Mouse (Mus musculus) testis, postnatal 14 days (tissue): ENCODE measurements around the gene Cdh23.
A peak's percentile ranks its signal among the peaks of the same experiment; 100 is the strongest.

ENCODE experiments used
- DNase-seq: peaks from one replicate; pipeline ENCODE4 v3.0.0; 2021; ENCODE audit warnings: low spot score

Cdh23 gene

DNA sequence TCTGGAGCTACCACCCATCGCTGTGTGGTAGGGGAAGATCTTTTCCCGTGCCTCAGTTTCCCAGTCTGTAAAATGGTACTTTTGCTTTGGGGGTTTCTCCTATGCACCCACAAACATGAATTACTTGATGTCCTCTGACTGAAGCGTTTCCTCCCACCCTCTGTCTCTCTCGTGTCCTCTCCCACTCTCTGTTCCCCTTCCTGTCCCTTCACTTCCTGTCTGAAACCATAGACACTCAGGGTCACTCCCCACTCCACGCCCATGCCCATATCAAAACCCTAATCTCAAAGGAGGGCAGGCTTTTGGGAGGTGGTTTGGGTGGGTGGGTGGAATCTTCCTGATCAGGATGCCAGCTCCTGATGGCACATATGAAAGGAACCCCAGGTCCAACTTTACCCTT lies 221.7 kb downstream of the Cdh23 start:
- no peak for DNase-seq

DNA sequence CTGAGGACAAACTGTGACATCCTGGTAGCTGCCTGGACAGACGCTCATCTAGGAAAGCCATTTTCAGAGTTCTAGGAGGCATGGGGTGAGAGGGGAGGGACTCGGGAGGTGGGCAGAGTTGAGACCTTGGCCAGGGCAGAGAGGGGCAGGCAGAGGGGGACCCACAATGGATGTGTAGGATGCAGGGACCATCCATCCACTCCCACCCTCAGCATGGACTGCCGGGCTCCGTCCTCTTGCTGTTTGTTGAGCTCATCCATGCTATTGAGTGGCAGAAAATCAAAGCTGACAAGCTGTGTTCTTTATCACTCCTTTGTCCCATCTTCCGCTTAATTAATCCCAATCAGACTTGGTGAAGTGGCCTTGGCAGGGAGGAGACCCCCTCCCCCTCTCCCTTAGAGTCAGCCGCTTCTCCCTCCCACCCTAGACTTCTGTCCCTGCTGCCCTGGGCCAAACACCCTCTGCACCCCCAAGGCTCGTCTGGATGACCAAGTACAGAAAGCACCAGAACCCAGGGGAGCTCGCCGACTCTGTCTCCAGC lies 222.4 kb downstream of the Cdh23 start:
- no peak for DNase-seq

DNA sequence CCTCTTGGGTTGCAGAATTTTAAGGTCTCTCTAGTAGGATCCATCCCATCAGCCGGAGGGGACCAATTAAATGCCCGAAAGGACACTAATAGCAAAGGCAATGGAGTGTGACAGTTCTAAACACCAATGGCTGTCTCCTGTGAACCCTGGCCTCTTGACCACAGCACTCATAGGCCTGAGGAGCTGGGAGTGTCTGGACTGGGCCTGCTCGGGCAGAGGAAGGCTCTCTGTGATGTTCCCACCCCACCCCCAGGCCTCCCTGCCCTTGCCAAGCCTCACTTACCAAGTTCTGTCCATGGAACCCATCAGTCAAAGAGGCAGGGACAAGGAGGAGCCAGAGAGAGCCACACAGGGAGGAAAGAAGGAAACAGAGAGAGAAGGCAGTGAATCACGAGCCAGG lies 228.5 kb downstream of the Cdh23 start:
- no peak for DNase-seq

DNA sequence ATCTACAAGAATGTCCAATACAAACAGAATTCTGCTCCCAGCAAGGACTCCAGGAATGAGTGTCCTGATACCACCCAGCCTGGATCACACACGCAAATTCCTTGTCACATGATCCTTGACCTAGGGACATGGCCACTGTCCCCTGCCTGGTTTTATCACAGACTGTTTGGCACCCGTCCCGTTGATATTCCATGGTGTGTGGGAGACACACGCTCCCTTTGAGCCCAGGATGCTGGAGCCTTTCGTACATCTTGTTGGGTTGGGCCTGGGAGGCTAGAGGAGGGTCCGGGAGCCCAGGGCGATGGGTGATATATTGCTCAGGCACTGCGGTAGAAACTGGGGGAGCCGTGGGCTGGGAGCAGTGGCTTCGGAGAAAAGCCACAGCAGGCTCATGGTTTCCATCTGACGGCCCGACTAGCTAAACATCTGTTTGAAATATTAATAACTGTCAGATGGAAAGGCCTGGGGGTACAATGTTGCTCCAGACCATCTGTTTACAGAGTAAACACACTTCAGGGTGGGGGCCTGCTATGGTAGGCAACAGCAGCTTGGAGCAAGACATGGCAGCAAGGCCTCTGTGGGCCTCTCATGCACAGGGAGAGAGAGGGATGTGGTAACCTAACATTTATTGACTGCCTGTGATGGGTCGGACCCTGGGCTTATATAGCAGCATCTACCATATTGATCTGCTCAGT lies 232.2 kb downstream of the Cdh23 start:
- DNase-seq: no peak

DNA sequence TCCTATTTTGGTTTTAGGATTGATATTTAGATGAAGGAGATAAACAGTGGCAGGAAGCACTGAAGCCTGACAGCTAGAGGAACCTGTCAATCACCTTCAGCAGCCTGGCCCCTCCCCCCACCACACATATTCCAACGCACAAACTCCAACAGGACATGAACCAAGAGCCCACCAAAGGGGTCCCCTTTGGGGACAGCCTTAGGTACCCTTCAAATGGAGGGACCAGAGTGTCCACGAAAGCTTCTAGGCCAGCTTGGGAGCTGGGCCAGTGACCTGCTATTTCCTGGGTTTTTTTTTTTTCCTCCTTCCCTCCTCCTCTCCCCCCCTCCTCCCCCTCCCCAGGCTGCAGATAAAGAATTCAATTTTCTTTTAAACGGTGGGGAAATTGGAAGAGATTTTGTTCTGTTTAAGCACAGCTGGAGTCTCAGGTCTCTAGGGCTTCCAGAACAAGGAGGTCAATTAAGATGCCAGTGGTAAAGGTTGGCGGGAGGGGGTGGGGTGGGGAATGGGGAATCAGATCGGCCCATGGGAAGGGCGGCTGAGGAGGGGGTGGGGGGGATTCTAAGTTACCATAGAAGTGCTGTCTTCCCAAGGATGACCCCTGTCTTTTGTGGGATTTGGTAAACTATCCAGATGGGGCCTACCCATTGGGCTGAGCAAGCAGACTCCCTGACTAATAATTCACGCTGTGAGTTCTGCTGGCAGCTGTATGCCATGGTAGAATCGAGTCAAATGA lies 239.5 kb downstream of the Cdh23 start:
- no peak for DNase-seq

DNA sequence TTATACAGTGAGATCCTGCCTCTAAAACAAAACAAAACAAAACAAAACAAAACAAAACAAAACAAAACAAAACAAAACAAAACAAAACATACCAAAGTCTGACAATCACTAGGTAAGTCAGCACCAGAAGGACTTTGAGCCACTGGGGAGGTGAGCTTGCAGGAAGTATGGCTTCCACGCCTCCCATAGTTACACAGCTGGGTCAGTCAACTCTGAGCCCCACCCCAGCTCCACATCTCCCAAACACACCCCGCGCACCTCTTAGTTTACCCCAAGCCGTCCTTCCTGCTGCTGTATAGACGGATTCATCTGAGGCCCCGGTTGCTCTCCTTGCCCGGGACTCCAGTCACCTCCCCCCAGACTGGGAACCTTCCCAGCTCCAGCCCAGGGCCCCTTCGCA lies 241.1 kb downstream of the Cdh23 start:
- no peak for DNase-seq

GRCm38 (mm10) chr10:60447186-60447585 lies 249.1 kb downstream of the Cdh23 start:
- no peak for DNase-seq

- DNase-seq: peak; percentile 63
Measured at GRCm38 (mm10) chr10:60445031-60445593, 251.2 kb downstream of the Cdh23 start.

DNA sequence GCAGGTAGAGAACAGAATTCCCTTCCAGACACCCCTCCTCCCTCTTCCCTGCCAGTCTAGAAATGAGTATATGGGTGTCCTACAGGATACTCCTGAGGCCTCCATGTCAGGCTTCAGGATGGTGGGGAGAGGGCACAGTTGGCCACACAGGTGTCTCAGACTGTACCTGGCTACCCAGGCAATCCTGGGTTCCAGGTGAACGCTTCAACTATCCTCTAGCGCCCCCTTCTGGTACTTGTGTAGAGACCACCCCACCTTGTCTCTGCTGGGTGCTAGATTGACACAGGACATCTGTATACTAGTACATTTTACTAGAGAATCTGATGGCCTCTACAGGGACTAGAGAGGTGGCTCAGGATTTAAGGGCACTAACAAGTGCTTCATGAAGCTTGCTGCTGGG lies 253.2 kb downstream of the Cdh23 start:
- DNase-seq: no peak

- DNase-seq: no peak
Measured at GRCm38 (mm10) chr10:60442321-60442720, 254.0 kb downstream of the Cdh23 start.

DNA sequence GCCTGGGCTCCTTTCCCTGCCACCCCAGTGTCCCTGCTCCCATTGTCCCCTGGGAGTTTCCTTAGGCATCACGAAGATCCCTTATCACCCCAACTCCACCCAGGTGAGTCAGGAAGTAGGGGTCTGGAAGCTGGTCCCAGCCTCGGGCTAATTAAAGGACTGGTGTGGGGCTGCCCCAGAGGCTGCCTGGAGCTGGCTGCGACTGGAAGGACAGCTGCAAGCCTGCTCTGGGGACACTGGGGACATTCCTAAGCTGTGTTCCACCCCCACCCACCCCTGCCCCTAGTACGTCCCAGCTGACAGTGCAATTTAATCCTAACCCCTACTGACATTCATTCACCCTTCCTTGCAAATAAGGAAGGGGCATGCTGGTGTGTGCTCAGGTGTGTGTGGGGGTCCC lies 263.6 kb downstream of the Cdh23 start:
- DNase-seq: no peak

- no peak for DNase-seq
Measured at GRCm38 (mm10) chr10:60430591-60430990, 265.7 kb downstream of the Cdh23 start.

- no peak for DNase-seq
Measured at GRCm38 (mm10) chr10:60430001-60430400, 266.3 kb downstream of the Cdh23 start.

- DNase-seq: no peak
Measured at GRCm38 (mm10) chr10:60422756-60423155, 273.5 kb downstream of the Cdh23 start.

GRCm38 (mm10) chr10:60419624-60420023 lies 276.7 kb downstream of the Cdh23 start:
- DNase-seq: no peak

DNA sequence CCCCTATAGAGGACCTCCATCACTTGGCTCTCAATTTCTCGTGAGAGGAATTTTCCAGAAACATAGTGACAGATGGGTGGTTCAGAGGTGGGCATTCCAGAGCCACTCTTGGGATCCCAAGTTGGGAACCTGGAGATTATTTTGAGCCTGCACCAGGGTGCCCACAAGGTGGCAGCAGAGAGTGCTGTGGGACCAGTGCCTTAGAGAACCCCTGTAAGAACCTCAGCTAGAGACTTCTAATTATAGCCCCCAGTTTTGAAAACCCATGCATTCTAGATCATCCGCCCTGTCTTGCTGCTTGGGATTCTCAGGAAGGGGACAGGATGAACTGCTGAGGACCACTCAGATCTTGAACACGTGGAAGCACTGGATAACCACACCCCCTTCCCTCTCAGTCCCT lies 278.2 kb downstream of the Cdh23 start:
- DNase-seq: peak; percentile 24

- no peak for DNase-seq
Measured at GRCm38 (mm10) chr10:60417041-60417440, 279.2 kb downstream of the Cdh23 start.

DNA sequence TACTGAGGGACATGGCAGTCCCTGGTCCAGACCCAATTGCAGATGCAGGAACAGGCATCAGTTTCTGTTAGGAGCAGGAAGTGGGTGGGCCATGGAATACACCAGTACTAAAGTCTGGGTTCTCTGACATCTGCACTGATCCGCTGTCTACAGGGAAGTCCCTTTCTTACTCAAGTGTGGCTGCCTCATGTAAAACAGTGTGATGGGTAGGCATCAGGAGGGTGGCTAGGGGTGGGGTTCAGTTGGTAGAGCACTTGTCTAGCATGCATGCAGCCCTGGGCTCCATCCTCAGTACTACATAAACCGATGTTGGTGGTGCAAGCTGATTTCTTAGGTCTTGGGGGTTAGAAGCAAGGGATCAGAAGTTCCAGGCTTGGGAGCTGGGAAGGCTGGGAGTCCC lies 282.5 kb downstream of the Cdh23 start:
- no peak for DNase-seq

- no peak for DNase-seq
Measured at GRCm38 (mm10) chr10:60411794-60412193, 284.5 kb downstream of the Cdh23 start.

- DNase-seq: peak; percentile 53
Measured at GRCm38 (mm10) chr10:60407831-60408230, 288.5 kb downstream of the Cdh23 start.

DNA sequence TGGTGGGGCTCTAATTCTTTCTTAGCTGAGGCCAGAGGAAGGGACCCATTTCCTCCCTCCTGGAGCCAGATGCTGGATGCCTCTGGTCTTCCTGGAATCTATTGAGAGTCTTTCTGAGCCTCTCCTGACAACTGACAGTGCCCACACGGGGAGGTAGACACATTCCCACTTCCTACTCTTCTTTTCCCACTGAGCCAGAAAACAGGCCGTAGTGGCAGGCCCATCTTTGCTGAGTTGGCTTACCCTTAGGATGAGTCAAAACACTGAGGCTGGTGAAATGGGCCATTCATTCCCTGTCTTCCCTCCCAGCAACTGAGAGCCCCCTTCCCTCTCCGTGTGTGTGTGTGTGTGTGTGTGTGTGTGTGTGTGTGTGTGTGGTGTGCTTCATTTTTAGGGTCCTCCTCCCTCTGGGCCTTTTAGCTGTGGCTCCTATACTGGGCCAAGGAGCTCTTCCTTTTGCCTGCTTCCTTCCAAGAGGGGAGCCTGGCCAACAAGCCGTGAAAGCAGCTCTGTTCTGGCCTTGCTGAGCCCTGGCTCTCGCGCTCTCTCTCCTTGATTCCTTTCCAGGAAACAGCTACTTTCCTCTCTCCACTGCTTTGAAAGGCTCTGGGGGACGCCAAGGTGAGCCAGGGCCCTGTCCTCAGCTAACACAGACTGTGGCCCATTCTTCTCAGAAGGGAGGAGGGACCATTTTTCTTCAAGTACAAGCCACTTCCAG lies 290.7 kb downstream of the Cdh23 start:
- DNase-seq: peak; percentile 54

DNA sequence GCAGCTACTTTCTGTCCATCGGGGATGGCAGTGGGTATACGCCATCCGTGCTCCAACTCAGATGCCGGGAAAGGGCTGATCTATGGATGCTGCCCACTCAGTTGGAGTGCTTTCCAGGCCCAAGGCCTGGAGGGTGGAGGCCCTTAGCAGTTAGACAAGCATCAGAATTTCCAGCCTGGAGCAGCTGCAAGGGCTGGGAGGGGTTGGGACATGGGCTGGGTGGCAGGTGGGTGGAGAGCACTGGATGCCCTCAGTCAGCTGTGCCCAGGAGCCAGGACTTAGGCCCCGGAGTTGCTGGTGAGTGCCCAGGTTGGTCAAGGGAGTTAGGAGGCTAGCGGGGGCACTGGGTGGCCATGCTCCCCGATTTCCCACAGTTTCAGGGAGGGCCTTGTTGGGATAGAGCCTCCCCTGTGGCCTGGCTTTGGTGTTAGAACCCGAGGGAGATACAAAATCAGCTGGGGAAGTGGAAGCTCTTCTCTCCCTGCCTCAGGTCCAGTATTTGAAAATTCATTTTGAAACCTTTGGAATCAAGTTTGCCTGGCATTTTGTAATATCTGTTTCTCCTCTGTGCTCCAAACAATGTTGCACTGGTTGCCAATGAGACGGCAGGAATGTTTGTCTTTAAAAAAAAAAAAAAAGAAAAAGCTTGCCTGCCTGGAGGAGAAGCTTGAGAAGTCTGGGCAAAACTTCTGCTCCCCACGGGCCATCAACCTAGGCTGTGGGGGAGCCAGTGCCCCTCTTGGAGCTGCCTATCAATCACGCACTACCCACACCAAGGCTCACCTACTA lies 295.6 kb downstream of the Cdh23 start:
- DNase-seq: no peak
